Mouse (Mus musculus) kidney, adult 2 months (tissue): ENCODE measurements around the gene Bpnt1.

Experiments used
- CTCF ChIP-seq: fragments of 200-500 bp; conservative IDR thresholded peaks from 2 replicates; pipeline ENCODE4 v1.5.1; 2011; ENCODE audit warnings: low read depth, mild to moderate bottlenecking, control low read depth, low read length, moderate library complexity, mixed read lengths; ENCODE audit not compliant: insufficient read depth, insufficient read length
- POLR2A ChIP-seq: fragments of 200-500 bp; IDR thresholded peaks from one replicate; pipeline ENCODE4 v1.6.1; 2011; ENCODE audit warnings: low read depth, low read length, control low read depth

- TF ChIP-seq CTCF (no peak), POLR2A (no peak)
Observed at GRCm38 (mm10) chr1:185307645-185308044, 24.3 kb upstream of the Bpnt1 start.
